Mouse (Mus musculus) lung, postnatal 10 days (tissue): ENCODE measurements at regions not wholly inside any gene's neighbourhood (a gene's known extent, or its start where the extent isn't known, plus 50 kb on each side); places are given as distances from the start of the nearest gene placed in this dataset.

ENCODE experiments used
- DNase-seq: peaks from one replicate; pipeline ENCODE4 v3.0.0; 2021

DNA sequence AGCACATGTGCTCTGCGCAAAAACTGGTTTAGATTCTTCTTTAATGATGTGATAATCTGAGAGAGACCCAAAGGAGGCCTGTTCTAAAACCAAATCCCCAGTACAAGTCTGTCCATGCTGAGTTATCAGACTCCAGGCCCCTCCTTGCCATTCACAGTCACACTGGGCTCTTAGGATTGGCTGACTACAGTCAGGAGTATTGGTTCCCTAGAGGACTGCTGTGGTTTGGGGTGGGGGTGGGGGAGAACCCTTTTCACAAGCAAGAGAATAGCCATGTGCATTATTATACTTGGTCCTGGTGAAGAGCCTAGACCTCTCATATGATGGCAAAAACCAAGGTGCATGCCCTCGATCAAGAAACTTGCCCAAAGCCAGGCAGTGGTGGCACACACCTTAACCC, 103.5 kb upstream of the Tle3 start:
- no peak for DNase-seq

DNA sequence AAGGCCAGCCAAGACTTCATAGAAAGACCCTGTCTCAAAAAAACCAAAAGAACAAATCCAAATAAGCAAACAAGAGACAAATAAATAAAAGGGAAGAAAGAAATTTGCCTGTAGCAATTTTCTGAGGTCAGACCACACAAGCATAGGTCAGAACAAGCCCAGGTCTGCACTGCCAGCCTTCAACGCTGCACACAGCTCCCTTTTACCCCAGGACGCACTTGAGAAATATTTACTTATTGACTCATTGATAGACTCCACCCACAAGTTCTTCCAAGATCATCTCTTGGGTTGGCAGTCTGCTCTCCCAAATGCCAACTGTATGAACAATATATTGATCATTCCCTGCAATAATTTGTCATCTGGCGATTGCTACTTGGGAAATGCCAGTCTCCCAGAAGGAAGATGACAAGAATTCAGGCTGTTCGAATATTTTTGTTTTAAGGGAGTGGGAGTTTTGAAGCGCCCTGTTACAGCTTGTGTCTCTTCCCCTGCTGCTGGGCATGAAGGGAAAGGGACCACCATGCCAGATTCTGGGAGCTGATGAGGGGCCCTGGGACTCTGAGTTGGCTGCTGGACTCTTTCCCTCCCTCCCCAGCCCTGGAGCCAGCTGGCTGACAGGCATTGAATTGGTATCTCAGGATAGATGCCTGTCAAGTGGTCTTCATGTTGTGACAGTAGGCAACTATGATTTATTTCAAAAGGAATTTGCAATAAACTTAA, 102.9 kb upstream of the Tle3 start:
- no peak for DNase-seq

DNA sequence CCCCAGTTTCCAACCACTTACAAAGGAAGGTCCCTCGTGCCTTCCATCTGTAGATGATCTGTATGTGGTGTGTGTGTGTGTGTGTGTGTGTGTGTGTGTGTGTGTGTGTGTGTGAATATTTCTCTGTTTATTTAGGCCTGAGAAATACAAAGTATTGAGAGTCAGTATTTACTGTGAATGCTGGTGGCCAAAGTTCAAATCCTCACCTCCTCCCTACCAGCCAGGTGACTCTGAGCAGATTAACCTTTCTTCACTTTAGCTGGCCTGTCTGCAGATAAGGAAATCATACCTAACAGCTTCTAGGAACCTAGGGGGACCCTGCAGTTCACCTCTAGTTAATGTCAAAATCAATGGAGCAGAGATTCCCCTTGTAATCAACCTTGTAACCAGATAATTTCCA, 100.9 kb upstream of the Tle3 start:
- DNase-seq: no peak

DNA sequence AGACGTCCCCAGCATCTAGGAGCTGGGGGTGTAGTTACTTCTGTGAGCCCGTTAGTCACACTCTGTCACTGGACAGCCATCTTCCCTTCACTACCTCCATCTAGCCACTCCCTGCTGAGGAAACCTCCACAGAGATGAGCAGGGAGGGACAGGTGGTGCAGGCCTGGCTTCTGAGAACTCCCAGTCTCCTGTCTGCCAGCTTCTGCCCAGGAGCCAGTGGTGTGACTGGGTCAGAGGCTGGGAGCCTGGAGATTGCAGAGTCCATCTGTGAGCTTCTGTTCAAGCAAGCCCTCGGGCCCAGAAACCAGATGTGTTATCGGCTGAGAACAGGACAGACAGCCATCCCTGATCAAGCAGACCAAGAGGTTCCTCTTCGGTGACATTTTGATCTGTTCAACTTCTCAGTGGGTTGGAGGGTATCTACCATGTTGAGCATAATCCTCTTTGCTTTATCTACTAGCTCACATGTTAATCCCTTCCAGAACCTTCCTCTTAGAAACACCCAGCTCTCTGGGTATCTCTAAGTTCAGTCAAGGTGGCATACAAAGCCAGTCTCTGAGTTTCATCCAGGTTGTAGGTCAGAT, 100.3 kb upstream of the Tle3 start:
- no peak for DNase-seq

DNA sequence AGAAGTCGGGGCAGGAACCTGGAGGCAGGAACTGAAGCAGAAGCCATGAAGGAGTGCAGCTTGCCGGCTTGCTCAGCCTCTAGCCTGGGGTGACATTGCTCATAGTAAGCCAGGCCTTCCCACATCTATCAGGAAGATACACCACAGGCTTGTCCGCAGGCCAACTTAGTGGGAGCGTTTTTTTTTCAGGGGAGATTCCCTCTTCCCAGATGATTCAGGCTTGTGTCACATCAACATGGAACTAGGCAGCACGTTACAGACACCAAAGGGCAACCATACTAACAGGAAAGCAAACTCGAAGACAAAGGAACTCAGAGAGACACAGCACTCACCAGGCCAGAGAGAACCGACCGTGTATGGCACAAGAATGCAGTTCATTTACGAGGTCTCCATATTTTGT, 98.1 kb upstream of the Tle3 start:
- DNase-seq: no peak

DNA sequence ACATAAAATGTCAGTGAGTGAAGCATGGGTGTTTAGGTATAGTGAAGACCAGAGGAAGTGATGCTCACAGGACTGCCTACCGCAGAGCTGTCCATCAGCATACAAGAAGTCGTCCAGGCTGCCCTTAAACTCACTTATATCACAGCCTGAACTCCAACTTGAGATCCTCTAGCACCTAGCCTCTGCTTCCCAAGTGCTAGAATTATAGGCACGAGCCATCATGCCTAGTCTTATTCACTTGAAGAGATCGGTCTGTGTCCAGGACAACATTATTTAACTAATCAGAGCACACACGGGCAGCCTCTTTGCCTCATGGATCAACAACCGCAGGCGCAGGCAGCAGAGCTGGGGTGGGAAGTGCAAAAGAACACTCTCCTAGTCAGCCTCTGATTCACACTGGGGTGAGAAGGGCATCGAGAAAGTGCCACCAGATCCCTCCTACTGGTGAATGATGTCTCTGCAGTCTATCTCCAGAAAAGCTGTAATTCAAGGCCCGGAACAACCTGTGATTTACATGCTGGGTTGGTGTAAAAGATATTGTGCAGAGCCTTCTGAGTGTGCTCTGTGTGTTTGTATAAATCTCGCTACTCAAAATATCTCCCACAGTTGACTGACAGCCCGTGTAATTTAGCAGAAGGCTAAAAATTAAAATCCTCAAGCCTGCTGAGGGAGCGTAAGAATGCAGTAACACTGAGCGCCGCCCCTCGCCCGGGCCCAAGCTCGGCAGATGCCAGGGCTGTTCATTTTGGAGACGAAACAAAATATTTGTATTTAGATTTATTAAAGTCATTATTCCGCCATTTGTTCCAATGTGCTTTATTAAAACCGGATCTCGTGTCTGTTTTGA, 94.6 kb upstream of the Tle3 start:
- DNase-seq: peak; percentile 69

DNA sequence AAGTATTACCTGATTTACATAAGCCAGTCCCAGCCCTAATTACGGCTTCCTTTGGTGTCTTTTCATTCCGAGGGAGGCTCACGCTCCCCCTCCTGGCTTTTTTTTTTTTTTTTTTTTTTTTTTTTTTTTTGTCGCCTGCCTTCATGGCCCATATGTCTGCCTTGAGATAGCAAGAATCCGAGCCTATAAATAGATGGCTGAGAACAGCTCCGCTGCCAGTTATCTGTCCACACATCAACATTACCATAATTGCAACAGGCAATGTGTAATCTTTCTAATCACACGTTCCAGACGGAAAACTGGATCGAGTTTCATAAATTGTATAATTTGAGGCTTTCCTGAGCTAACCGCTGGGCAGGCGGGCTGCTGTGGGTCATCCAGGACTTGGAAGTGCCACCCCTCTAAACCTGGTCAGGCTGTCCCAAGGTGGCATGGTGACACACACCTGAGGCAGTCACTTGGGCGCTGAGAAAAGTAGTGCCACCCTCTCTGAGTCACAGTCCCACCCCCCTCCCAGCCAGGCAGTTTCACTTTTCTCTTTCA, 93.9 kb upstream of the Tle3 start:
- DNase-seq: peak; percentile 70

DNA sequence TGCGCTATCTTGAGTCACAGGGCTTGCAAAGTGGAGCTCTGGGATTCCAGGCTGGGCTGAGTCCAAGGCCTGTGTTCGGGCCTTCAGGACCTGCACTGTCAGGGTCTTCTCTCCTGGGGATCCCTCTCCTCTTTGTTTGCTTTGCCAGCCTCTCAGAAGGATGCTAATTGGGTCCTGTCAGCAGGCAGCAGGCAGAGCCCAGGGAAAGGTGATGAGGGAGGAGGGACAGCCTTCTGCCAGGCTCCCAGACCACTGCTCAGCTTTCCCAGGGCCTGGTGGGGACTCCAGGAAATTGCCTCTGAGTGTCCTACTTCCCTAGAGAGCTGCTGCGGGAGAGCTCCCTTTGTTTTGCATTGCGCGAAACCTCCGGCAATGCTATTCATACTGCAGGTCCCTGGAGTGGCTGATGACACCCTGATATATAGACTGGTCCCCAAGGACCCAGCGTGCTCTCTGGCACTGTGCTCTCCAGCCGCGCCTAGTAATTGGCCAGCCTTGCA, 93.1 kb upstream of the Tle3 start:
- no peak for DNase-seq

DNA sequence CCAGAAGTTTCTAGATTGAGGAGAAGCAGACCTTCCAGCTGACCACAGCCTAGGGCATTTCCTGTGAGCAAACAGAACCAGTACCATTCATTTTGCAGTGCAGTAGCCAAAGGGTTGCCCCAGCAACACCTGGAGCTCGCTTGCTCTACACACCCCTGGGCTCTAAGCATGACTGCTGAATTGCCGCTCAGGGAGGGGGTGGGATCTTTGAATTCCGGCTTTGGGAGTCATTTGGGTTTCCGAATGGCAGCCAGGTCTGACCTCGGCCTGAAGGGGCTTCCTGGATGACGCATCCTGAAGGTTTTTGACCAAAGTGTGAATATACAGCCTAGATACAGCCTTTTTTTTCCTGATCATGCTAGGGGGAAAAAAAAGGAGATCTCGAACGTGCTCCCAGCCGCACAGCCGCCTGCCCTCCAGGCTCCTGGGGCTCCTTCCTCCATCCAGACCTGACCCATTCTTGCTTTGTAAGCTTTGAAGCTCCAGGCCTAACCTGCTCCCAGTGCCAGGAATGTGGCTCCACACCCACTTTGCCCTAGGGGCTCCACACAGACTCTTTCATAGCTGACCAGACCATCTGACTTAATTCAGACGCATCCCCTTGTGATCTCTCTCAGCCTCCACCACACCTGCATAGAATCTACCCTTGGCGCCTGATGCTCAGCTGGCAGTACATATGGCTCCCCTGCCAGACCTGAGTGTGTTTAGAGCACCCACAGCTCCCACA, 91.1 kb upstream of the Tle3 start:
- no peak for DNase-seq

DNA sequence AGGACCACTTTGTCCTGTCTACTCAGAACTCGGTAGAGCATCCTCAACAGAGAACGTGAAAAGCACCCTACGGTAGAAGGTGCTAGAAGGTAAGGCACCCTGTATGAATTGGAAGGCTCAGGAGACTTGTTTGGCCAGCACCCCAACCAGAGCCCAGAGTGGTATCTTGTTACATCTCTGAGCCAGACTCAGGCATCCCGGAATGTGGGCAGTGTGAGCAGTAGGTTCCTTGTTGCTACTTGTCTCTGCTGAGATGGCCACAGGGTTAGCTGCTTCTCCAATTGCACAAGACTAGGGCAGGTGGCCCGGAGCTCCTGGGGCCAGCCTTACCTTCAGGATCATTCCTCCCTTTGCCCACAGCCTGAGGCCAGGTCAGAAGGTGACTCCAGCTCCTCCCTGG, 88.9 kb upstream of the Tle3 start:
- DNase-seq: no peak

DNA sequence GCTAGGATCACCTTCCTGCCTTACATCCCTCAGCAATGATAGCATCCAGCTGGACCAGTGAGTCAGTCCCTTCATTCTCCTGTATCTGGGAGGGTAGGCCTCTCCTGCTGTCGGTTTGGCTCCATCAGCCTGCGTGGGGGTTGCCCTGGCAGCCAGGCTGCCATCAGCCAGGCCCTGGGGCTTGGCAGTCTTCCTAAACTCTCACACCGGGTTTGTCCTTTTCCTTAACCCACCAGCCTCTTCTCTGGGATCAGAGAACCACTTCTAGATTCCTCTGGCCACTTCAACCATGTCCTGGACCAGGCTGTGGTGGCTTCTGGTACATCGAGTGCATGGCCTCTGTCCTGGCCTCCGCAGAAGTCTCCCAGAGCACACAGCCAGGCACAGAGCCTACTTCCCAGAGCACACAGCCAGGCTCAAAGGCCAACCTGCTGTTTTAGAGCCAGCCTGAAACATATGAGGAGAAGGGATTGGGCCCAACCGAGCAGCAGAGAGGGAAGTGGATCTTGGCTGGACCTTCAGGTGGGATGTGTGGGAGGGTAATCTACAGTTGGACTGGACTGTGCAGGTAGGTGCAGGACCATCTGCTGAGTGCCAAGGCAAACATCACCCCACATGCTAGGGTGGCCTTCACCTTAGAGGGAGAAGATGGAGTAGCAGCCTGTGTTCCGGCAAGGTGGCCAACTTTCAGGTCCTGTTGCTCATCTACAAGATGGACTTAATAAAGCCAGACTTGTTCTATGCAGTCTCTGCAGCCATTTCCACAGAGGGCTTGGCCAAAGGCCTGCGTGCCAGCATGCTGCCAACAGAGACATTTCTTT, 87.8 kb upstream of the Tle3 start:
- DNase-seq: no peak

DNA sequence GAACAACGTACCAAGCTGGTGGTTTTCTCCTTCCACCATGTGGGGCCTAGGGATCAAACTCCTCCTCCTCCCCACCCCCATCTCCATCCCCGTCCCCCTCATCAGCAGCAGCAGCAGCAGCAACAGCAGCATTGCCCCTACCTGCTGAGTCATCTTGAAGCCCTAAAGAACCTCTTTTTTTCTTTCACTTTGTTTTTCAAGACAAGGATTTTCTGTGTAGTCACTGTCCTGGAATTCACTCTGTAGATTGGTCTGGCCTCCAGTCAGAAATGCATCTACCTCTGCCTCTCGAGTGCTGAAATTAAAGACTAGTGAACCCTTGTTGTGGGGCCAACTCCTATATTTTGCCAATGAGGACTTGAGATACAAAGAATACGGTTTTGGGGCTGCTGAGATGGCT, 85.6 kb upstream of the Tle3 start:
- no peak for DNase-seq

DNA sequence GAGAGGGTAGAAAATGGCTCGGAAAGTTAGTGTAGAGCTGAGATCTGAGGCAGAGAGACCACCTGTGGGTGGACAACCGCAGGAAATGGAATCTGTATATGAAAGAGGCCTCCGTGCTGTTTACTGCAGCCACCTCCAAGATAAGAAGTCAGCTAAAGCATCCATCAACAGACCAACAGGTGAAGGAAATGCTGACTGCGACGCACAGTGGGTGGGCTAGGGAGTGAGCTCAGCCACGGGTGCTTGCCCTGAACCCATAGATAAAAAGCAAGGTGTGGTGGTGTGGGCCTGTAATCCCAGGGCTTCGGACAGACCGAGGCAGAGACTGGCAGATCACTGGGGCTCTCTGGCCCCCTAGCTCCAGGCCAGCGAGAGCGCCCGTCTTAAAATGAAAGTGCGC, 83.0 kb upstream of the Tle3 start:
- no peak for DNase-seq

DNA sequence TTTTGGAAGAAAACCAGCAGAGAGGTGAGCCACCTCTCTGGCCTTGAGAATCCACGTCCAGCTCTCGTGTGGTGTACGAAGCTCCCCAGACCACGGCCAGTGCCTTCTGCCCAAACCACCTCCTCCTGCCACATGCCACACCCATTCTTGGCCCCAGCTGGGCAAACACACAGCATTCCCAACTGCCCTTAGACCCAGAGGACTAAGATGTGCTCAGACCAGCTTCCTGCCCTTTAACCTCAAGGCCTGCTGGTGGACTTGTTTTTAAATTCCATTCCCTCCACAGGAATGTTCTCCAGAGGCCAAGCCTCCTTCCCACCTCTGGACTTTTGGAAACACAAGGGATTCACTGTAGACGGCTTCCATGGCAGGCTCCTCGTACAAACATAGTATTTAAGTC, 82.5 kb upstream of the Tle3 start:
- DNase-seq: peak; percentile 48

DNA sequence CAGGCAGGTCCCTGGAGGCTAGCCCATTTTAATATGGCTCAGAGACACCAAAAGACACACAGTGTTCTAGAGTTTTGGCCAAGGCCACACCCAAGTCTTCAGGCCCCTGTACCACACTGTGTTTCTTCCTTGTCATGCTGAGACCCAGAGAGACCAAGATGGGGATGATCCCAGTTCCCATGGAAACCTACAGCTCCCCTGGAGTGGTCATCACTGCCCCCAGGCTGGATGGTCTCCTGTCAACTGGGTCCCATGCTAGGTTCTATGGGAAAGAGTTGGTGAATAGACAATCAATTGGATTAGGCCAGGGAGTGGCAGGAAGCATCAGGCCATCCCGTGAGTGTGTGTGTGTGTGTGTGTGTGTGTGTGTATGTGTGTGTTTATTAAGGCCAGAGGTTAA, 80.5 kb upstream of the Tle3 start:
- no peak for DNase-seq

DNA sequence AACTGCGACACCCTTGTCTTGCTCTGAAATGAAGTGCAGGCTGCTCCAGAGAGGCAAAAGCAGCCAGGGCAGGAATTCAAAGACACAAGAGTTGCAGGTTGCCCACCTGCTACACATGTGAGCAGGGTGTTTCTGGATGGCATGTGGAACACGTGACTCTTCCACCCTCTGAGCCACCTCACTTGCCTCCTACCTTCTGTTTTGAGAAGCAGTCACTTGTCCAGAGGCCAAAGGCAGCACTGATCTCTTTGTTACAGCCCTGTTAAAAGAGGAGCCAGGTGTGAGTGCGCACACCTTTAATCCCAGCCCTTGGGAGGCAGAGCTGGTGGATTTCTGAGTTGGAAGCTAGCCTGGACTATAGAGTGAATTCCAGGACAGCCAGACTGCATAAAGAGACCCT, 79.7 kb upstream of the Tle3 start:
- DNase-seq: no peak

DNA sequence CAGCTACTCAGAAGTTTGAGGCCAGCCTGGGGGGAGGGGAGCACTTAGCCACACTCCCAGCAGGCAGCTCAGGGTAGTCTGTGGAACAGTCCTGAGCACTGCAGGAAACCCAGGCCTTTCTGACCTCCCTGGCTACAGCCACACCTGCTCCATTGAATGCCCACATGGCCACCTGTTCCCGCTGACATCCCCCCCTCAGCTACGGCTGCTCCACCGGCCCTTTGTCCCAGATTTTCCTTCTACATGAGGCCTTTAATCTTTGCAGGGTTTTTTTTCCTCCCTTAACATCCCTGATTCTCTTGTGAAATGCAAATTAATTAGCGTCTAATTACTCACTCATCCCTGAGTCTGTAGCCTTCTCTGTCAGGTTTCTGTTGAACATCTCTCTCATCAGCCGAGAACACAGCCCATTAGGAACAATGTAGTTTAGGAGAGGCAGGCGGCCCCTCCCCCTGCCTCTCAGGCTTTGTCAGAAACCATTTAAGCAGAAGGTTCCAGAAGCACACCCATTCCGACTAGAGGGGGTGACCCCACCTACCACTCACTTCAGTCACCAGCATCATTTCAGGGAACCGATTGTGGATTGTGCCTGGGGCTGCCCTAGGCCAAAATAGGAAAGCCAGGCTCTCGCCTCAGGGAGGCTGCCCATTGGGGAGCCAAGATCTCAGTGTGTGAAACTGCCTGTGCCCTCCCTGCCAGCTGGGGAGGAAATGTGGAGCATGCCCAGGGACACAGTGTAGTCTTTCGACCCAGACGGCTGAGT, 78.8 kb upstream of the Tle3 start:
- DNase-seq: no peak

DNA sequence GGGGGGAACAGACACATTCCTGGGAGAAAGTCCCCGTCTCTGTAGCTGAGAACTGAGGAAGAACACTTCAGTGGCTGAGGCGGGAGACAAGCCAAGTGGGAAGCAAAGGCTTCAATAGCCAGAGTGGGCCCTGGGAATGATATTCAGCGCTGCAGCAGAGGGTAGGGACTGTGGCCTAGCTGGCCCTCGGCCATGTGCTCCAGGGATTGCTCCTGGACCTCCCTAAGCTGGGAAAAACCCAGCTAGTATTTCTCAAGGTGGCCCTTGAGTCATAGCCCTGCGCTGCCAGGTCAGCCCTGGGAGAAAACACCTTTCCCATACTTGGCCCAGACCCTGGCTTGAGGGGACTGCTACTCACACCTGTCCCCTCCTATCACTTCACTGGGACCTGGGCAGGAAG, 77.2 kb upstream of the Tle3 start:
- DNase-seq: no peak

DNA sequence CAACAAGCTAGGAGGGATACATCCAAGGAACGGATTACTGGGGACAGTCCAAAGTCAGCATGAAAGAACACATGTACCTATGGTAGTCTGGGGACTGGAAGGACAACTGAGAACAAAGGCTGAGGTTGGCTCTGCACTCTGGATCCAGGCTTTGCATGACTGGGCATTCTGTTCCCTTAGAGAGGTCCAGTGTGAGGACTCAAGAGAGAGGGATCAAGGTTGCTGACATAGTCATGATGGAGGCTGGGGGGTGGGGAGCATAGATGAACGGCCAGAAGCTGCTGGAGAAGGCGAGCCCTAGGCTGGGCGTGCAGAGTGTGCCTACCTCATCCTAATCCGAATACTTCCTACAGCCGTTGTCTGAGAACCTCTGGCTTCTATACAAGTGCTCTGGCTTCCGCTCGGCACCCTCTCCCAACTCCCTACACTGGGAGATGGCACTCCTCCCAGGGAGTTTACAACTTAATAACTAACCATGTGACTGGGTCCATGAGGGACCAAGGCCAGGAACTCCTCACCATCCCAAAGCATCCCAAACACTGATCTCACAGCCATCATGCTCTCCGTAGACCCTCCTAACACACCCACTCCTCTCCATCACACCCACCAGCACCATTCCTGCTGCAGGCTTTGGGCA, 75.7 kb upstream of the Tle3 start:
- DNase-seq: no peak

DNA sequence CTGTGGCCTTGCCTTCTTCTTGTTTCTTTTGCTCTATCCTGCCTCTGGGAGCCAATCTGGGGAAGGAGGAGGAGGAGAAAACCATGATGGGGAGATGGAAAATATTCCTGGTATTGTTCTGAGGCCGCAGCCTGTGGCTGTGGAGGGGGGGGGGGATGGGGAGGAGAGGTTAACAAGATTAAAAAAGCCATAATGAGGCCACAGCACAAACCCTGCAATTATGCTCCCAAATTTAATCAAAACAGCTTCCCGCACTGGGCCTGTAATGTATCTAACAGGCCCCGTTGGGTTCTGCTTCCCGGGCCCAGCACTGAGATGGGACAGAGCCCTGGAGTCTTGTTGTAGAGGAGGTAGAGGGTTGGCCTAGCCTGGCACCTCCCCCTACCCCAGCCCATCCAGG, 74.8 kb upstream of the Tle3 start:
- no peak for DNase-seq
